Comparison of ENCODE assay signal across 23 mouse cellular contexts in the genomic region with DNA sequence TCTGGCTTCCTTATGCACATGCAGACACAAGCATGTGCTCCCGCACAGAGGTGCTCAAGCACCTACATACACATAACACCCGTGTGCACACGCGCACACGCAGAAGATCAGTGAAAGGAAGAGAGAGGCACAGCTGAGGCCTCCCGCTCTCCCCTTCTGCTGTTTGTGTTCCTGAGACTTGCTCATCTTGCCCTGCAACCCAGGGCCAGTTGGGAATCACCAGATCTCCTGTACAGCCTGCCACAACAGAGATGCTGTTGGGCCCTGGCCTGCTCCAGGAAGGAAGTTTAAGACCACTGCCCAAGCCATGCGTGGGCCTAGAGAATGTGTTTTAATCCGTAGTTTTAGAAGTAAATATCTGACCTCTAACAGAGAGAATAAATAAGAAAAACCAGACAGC.
A peak's percentile ranks its signal among the peaks of the same experiment; 100 is the strongest.
DNase-seq lines count a peak whose midpoint lies in the region; ATAC-seq and TF ChIP-seq lines count a peak whose summit lies in the region.
"Had no signal": no experiment of that assay in that cellular context is flagged by ENCODE, and none has a peak within 500 bp of the region (broad histone marks: within the 10 kb centered on the region; RNA-seq: fewer than 3 reads in every experiment).

No protein-coding gene starts in this region.

- no peak overlapping the region for H3K4me3 ChIP-seq in heart, embryonic 10.5 days
- H3K4me3 ChIP-seq in embryonic facial prominence, embryonic 10.5 days: no peak overlapping the region
- no peak overlapping the region for H3K4me3 ChIP-seq in embryonic facial prominence, embryonic 14.5 days (ENCODE audit: low read depth, low read length)
- no peak overlapping the region for H3K4me3 ChIP-seq in limb, embryonic 14.5 days (replicated peaks; ENCODE audit: low read length)
- H3K4me3 ChIP-seq: heart, embryonic 15.5 days; layer of hippocampus, adult 2 months; megakaryocyte, embryonic 14.5 days; neural tube, embryonic 15.5 days had no signal

- no peak overlapping the region for H3K9ac ChIP-seq in embryonic facial prominence, embryonic 14.5 days (ENCODE audit: low read depth, low read length)
- H3K9ac ChIP-seq in limb, embryonic 14.5 days (ENCODE audit: low read depth, low read length, severe bottlenecking): no peak overlapping the region
- H3K9ac ChIP-seq: heart, embryonic 15.5 days; liver, postnatal 0 days; neural tube, embryonic 15.5 days had no signal

- no peak for ATAC-seq in embryonic facial prominence, embryonic 14.5 days (ENCODE audit: low read depth)
- no peak for ATAC-seq in limb, embryonic 14.5 days (ENCODE audit: low FRiP score, low read depth)
- ATAC-seq: hindbrain, embryonic 16.5 days; liver, postnatal 0 days; midbrain, embryonic 16.5 days had no signal

- no peak for TF ChIP-seq POLR2A in limb, embryonic 14.5 days (IDR thresholded peaks at IDR 0.05; ENCODE audit: borderline replicate concordance, extremely low read depth, insufficient read depth, insufficient read length)

- peaks cover 30% of the 10 kb centered on the region for H3K4me1 ChIP-seq in heart, embryonic 10.5 days
- H3K4me1 ChIP-seq in embryonic facial prominence, embryonic 10.5 days: peaks cover 41% of the 10 kb centered on the region
- peaks cover 25% of the 10 kb centered on the region for H3K4me1 ChIP-seq in embryonic facial prominence, embryonic 14.5 days (ENCODE audit: control insufficient read depth, insufficient read depth, low read length)
- H3K4me1 ChIP-seq in limb, embryonic 14.5 days (ENCODE audit: control insufficient read depth, insufficient read depth, low read length): peaks cover 17% of the 10 kb centered on the region

- peak overlapping the region; percentile 47; the same call in 1 of the 2 replicates for H3K27ac ChIP-seq in heart, embryonic 10.5 days
- peak overlapping the region; percentile 82 for H3K27ac ChIP-seq in embryonic facial prominence, embryonic 10.5 days (replicated peaks)
- H3K27ac ChIP-seq in embryonic facial prominence, embryonic 14.5 days (replicated peaks; ENCODE audit: low read depth, low read length): peak overlapping the region; percentile 56
- peak overlapping the region; percentile 58; the same call in 1 of the 2 replicates for H3K27ac ChIP-seq in limb, embryonic 14.5 days (replicated peaks; ENCODE audit: low read depth, low read length)
- H3K27ac ChIP-seq: heart, embryonic 15.5 days; neural tube, embryonic 15.5 days had no signal

- no peaks in the 10 kb centered on the region for H3K36me3 ChIP-seq in heart, embryonic 10.5 days
- H3K36me3 ChIP-seq in embryonic facial prominence, embryonic 10.5 days (replicated peaks): no peaks in the 10 kb centered on the region
- H3K36me3 ChIP-seq in embryonic facial prominence, embryonic 14.5 days (ENCODE audit: control insufficient read depth, insufficient read depth, low read length): no peaks in the 10 kb centered on the region
- no peaks in the 10 kb centered on the region for H3K36me3 ChIP-seq in limb, embryonic 14.5 days (ENCODE audit: control insufficient read depth, insufficient read depth, low read length)
- H3K36me3 ChIP-seq: heart, embryonic 15.5 days; neural tube, embryonic 15.5 days had no signal

- no peaks in the 10 kb centered on the region for H3K9me3 ChIP-seq in heart, embryonic 10.5 days
- no peaks in the 10 kb centered on the region for H3K9me3 ChIP-seq in embryonic facial prominence, embryonic 10.5 days
- H3K9me3 ChIP-seq in embryonic facial prominence, embryonic 14.5 days (ENCODE audit: control insufficient read depth, low read length): no peaks in the 10 kb centered on the region
- no peaks in the 10 kb centered on the region for H3K9me3 ChIP-seq in limb, embryonic 14.5 days (ENCODE audit: control insufficient read depth, low read length)
- H3K9me3 ChIP-seq: heart, embryonic 15.5 days; neural tube, embryonic 15.5 days had no signal

- no peaks in the 10 kb centered on the region for H3K27me3 ChIP-seq in heart, embryonic 10.5 days (ENCODE audit: insufficient read depth, poor library complexity, severe bottlenecking)
- no peaks in the 10 kb centered on the region for H3K27me3 ChIP-seq in embryonic facial prominence, embryonic 10.5 days (replicated peaks; ENCODE audit: low read depth, poor library complexity, severe bottlenecking)
- no peaks in the 10 kb centered on the region for H3K27me3 ChIP-seq in embryonic facial prominence, embryonic 14.5 days (replicated peaks; ENCODE audit: control insufficient read depth, insufficient read depth, low read length)
- H3K27me3 ChIP-seq in limb, embryonic 14.5 days (ENCODE audit: control insufficient read depth, insufficient read depth, low read length): no peaks in the 10 kb centered on the region
- H3K27me3 ChIP-seq: heart, embryonic 15.5 days; neural tube, embryonic 15.5 days had no signal

- no peak overlapping the region for H3K4me2 ChIP-seq in embryonic facial prominence, embryonic 14.5 days (ENCODE audit: low read depth, low read length)
- no peak overlapping the region for H3K4me2 ChIP-seq in limb, embryonic 14.5 days (replicated peaks; ENCODE audit: low read depth, low read length, severe bottlenecking)
- H3K4me2 ChIP-seq: heart, embryonic 15.5 days; neural tube, embryonic 15.5 days had no signal

- no peak for DNase-seq in heart, embryonic 10.5 days (ENCODE audit: low spot score)
- DNase-seq in heart, adult 9 months (ENCODE audit: low spot score in 2 of 2): no peak
- DNase-seq in embryonic facial prominence, embryonic 10.5 days (ENCODE audit: low spot score): no peak
- no peak for DNase-seq in embryonic facial prominence, embryonic 14.5 days (ENCODE audit: low spot score)
- DNase-seq in limb, embryonic 14.5 days (ENCODE audit: low spot score): no peak
- DNase-seq in yolk sac, embryonic 10.5 days (ENCODE audit: low spot score): no peak
- DNase-seq in right cerebral cortex, adult 18-20 months: no peak
- DNase-seq: adrenal gland, postnatal 25 days; cerebellum, adult 11 months; cerebellum, postnatal 14 days; heart, postnatal 4 days; kidney, adult 18-20 months; kidney, postnatal 14 days; liver; liver, postnatal 0 days; lung, postnatal 14 days; right cerebral cortex, postnatal 25 days had no signal

- 86% methylated on average over 8 of the region's 8 CpGs for WGBS in heart, embryonic 10.5 days
- WGBS in embryonic facial prominence, embryonic 10.5 days: 77% methylated on average over 8 of the region's 8 CpGs
- WGBS in embryonic facial prominence, embryonic 14.5 days: 47% methylated on average over 8 of the region's 8 CpGs
- 60% methylated on average over 8 of the region's 8 CpGs for WGBS in limb, embryonic 14.5 days
